Mouse (Mus musculus) brain, embryonic 14.5 days (tissue): ENCODE data around the gene Duox2. TPM values are rescaled to one million over a fixed set of nuclear protein-coding genes. Genes with fewer than 3 reads are reported as not detected.

ENCODE experiments used
- DNase-seq: peaks from one replicate; pipeline ENCODE4 v3.0.0-alpha.2; 2011; ENCODE audit warnings: low read depth
- CTCF ChIP-seq: fragments of 200-500 bp; IDR thresholded peaks from 2 replicates; pipeline ENCODE4 v1.5.1; 2012; ENCODE audit warnings: inconsistent platforms, mild to moderate bottlenecking, moderate library complexity, borderline replicate concordance; ENCODE audit not compliant: insufficient read depth, insufficient read length; ENCODE audit errors: extremely low read depth
- POLR2A ChIP-seq: fragments of 200-500 bp; IDR thresholded peaks from 2 replicates; pipeline ENCODE4 v1.6.1; 2012; ENCODE audit warnings: mild to moderate bottlenecking, inconsistent platforms, borderline replicate concordance; ENCODE audit not compliant: poor library complexity, insufficient read depth, insufficient read length, severe bottlenecking; ENCODE audit errors: extremely low read depth
- polyA plus RNA-seq: library from polyadenylated mRNA; depleted of rRNA; stranded (reverse); fragments of >200 nt; gene quantifications from 2 replicates; pipeline ENCODE4 v1.2.3, GENCODE M21; 2012

Duox2 gene
- polyA plus RNA-seq, 1 experiment = 0.08 TPM

DNA sequence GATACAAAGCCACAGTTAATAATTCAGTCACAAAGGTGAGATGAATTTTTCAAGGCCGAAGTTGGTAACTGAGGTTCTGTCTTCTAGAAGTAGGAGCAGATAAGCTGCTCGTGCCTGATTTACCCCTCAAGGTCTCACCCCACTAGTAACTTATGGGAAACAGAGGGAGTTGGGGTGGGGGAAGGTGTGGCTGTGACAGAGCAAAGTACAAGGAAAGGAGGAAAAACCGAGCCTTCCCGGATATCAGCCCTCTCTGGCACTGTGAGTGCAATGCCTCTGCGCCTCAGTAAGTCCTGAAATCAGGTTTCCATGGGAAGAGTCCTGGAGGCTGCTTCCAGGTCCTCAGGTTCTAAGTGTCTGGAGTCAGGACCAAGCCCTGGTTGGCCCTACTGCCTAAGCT, 37.5 kb downstream of the Duox2 start:
- DNase-seq = no peak
- TF ChIP-seq POLR2A (no peak), CTCF (no peak)

DNA sequence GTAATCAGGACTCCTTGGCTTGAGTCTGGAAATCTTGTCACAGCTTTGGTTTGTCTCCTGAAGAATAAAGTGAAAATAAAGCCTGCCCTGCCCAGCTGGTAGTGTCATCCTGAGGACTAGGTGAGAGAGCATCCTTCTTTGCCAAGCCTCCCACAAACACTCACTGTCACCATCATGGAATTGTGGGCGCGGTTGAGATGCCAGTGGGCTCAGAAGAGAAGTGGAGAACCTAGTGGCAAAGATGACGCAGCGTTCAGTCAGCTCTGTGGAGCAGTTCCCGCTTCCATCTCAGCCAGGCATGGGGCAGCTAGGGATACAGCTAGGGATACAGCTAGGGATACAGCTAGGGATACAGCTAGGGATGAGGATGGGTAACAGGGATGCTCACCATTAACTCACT, 42.3 kb downstream of the Duox2 start:
- TF ChIP-seq POLR2A (no peak), CTCF (no peak)

DNA sequence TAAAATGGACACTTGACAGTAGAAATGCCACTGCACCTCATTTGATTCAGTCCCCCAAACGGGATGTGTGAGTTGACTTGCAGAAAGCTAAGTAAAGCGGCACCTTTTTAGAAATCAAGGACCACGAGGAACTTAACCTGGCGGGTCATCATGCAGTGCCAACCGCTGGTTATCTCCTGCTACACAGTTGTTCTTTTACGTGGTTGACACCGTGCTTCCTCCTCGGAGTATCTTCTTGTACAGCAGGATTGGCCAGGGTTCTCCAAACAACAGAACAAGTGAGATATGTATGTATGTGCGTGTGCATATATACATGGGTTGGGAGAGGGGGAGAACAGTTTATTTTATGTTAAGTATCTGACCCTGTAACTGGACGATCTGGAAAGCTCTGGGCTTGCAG, 50.5 kb downstream of the Duox2 start:
- TF ChIP-seq POLR2A = no peak
- no peak for TF ChIP-seq CTCF
- DNase-seq = no peak

More for the DNA sequence above, 42.3 kb downstream of the Duox2 start:
- no peak for DNase-seq

DNA sequence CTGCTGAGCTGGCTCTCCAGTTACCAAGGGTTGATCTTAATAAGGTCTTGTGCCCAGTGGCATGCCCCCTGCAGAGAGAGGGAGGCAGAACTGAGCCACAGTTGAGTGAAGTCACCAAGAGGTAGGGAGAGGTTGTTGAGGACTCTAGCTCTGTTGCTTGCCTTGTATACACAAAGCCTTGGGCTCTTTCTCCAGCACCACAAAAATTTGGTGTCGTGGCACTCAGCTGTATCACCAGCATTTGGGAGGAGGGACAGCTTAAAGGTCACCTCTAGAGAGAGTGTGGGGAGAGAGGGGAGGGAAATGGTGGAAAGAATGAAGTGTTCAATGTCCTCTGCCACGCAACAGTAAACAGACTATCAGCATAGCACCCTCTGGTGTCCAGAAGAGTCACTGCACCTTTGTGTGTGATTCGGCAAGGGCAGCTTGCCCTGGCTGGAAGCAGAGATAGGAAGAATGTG, 54.5 kb downstream of the Duox2 start:
- TF ChIP-seq CTCF (peak; percentile 91), POLR2A (no peak)
- peak; percentile 79 for DNase-seq

DNA sequence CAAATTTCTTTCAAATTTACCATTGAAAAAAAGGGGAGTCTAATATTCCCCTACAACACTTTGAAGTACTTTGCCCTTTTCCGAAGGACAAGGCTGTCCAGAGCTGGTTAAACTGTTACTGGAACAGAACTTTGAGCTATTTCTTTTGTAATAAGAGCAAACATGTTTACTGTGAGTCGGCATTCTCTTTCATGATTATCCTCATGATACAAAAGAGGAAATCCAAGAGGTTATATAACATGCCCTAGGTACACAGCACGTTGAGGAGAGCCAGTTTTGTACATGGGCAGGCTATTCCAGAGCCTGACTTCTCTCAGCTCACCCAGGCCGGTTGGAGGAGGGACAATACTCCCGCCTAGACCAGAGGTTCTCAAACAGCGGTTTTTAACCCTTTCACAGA, 56.3 kb downstream of the Duox2 start:
- no peak for DNase-seq
- no peak for TF ChIP-seq POLR2A
- TF ChIP-seq CTCF = no peak

DNA sequence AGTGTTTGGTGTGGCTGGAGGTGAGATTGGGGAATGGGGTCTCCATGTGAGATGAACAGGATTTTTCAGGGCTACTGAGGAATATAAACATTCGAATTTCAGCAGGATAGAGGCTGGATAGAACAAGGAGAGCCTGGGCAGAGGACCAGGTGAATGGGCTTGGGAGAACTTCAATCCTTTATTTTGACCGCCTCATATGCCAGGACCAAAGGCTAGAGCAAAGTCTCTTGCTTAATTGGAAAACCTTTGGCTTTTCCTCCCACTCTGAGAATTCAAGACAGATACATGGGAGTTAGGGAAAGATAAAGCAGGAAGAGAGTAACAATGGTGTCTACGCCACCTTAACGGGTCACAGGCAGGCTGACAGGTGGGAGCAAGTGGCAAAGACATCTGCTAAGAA, 57.0 kb downstream of the Duox2 start:
- DNase-seq = no peak
- TF ChIP-seq CTCF (no peak), POLR2A (no peak)

DNA sequence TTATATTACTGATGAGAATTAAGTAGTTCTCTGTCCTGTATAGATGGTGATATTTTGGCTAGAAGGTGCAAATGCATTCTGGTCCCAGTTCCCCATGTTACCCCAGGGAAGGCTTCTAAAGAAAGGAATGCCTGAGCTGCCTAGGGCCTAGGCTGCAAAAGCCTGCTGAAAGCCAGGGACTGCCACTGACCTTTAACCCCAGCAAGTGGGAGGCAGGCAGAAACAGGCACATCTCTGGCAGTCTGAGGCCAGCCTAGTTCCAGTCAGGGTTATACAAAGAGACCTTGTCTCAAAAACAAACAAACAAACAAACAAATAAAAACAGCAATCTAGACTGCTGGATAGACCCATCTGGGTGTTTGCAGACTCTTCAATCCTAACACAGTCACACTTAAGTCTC, 57.5 kb downstream of the Duox2 start:
- TF ChIP-seq POLR2A (no peak), CTCF (no peak)
- no peak for DNase-seq

DNA sequence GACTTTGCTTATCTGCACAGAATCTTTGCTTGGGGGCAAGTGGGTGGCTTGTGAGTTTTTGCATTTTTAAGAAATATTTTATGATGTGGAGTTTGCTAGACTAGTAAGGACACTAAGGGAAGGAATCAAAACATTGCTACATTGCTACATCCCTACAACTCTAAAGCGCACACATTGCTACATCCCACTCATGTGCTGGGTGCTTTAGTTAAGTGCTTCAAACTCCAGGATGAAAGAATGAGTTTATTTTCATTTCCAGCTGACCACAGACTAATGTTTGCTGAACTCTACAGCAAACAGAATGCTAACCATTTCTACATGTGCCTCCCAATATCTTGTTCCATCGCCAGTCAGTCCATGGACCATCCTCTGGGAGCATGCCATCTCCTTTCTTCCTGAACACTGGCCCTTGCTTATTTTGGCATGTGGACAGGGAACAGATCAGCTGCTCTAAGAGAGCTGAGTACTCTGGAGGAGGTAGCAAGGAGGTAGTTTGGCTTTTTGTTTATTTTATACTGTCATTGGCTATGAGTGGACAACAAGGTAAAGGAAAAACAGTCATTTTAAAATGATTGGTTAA, 60.3 kb downstream of the Duox2 start:
- no peak for DNase-seq
- TF ChIP-seq CTCF (no peak), POLR2A (no peak)

DNA sequence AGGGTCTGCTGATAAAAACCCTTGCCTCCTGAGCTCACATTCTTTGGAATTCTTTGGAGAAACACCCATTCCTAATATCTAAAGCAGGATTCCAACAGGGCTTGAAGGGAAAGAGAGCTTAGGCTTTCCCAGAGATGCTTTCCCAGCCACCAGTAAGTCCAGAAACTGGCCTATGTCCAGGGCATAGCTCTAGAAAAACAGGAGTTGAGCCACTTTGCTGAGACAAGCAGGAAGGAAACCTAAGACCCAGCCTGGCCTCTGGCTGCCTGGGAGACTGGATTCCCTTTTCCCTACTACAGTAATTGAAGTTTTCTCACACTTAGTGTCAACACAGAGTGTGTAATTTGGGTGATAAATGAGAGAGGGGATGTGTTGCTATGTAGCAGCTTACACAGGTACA, 61.9 kb downstream of the Duox2 start:
- TF ChIP-seq CTCF (no peak), POLR2A (no peak)

DNA sequence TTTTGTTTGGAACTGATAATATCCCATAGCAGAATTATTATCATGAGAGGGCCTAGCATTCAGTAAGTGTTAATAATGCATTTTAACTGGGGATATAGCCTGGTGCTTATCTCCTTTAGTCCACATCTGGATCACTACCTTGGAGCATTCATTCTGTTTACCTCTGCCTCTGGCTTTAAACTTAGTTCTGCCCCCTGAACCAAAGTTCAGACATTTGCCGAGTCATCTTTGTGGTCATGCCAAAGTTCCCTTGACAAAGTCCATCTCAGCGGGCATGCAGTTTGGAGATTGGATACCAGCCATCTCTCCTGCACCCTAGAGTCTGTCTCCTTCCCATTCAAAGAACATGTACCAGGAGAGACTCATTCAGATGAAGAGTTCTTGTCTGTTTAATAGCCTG, 62.8 kb downstream of the Duox2 start:
- DNase-seq = no peak
- no peak for TF ChIP-seq POLR2A
- no peak for TF ChIP-seq CTCF

More for the DNA sequence above, 61.9 kb downstream of the Duox2 start:
- DNase-seq = no peak

DNA sequence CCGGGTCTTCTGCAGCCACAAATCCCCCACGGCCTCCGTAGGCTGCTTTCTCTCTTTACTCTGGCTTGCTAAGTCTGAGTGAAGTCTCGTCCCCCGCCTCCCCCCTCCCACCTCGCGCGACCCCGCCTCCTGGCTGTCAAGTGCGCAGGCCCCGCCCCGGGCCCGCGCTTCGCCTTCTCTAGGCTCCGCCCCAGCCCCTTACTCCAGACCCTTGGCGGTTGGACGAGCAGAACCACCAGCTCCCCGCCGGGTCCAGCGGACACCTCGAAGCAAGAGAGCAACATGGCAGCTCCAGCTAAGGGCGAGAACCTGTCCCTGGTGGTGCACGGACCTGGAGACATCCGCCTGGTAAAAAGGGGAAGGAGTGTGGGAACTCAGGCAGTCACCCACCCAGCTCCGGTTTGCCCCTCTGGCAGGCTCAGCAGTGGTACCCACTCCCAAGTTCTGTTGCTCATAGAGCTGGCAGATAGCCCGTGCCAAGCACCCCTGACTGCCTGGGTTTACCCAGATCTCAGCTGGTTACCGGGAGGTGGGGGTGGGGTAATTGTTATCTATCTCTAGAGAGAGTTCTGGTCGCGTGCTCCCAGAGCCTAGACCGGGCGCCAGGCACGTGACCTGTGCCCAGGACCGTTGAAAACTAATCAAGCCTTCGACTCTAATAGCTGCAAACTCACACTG, 63.5 kb downstream of the Duox2 start, which contains the start of gene Sord:
TSS of gene Sord (plus strand) at position 139 of the 678 bp plus-strand sequence.
- TF ChIP-seq POLR2A = peak; percentile 8; the same call in 1 of the 2 replicates
- TF ChIP-seq CTCF = no peak
- peak; percentile 97 for DNase-seq
